Mouse (Mus musculus) kidney, adult 2 months (tissue): Measurements from ENCODE around the gene Desi1.

Experiments
- CTCF ChIP-seq: fragments of 200-500 bp; conservative IDR thresholded peaks from 2 replicates; pipeline ENCODE4 v1.5.1; 2011; ENCODE audit warnings: low read depth, mild to moderate bottlenecking, control low read depth, low read length, moderate library complexity, mixed read lengths; ENCODE audit not compliant: insufficient read depth, insufficient read length
- POLR2A ChIP-seq: fragments of 200-500 bp; IDR thresholded peaks from one replicate; pipeline ENCODE4 v1.6.1; 2011; ENCODE audit warnings: low read depth, low read length, control low read depth

GRCm38 (mm10) chr15:81985267-81986161 is 48.1 kb downstream of the Desi1 start:
- TF ChIP-seq POLR2A (no peak), CTCF (no peak)
